Mouse (Mus musculus) stomach, embryonic 16.5 days (tissue): ENCODE measurements around the gene Rpl32. TPM values are rescaled to one million over a fixed set of nuclear protein-coding genes. Genes with fewer than 3 reads are reported as not detected.

Source experiments
- ATAC-seq: fragments of 200-750 bp; cut with Nextera tagmentation; 2 replicates; pipeline ENCODE4 v1.8.0; 2017; ENCODE audit warnings: moderate number of reproducible peaks, moderate TSS enrichment; ENCODE audit not compliant: insufficient read depth, low FRiP score
- H3K27ac ChIP-seq: fragments of 300-500 bp; sonication (generic); 2 replicates; pipeline ENCODE4 v1.5.1; 2014; ENCODE audit warnings: low read length
- H3K27me3 ChIP-seq: fragments of 300-500 bp; sonication (generic); 2 replicates; pipeline ENCODE4 v1.6.1; 2014; ENCODE audit warnings: low read length, control low read depth, mixed read lengths; ENCODE audit not compliant: control insufficient read depth, insufficient read depth
- H3K36me3 ChIP-seq: fragments of 300-500 bp; sonication (generic); 2 replicates; pipeline ENCODE4 v1.6.1; 2014; ENCODE audit warnings: low read length; ENCODE audit not compliant: control insufficient read depth, insufficient read depth
- H3K4me1 ChIP-seq: fragments of 300-500 bp; sonication (generic); 2 replicates; pipeline ENCODE4 v1.6.1; 2014; ENCODE audit warnings: low read length, control low read depth, mixed read lengths; ENCODE audit not compliant: control insufficient read depth, insufficient read depth
- H3K4me2 ChIP-seq: fragments of 300-500 bp; sonication (generic); 2 replicates; pipeline ENCODE4 v1.6.1; 2014; ENCODE audit warnings: low read depth, low read length, mixed read lengths
- H3K4me3 ChIP-seq: fragments of 300-500 bp; sonication (generic); replicated peaks from 2 replicates; pipeline ENCODE4 v1.5.1; 2014; ENCODE audit warnings: mild to moderate bottlenecking, low read length
- H3K9ac ChIP-seq: fragments of 300-500 bp; sonication (generic); 2 replicates; pipeline ENCODE4 v1.6.1; 2014; ENCODE audit warnings: low read length
- H3K9me3 ChIP-seq: fragments of 300-500 bp; sonication (generic); replicated peaks from 2 replicates; pipeline ENCODE4 v1.6.1; 2016; ENCODE audit warnings: low read length, control low read depth; ENCODE audit not compliant: control insufficient read depth
- WGBS: fragments of 180-500 bp; shearing (Covaris S2); extraction: QIAGEN DNeasy Blood & Tissue Kit; methylation state at CpG from one replicate; pipeline ENCODE4 v1.1.7; 2014; 5-methylcytosine and 5-hydroxymethylcytosine counted together
- polyA plus RNA-seq: library from polyadenylated mRNA; unstranded; fragments of >200 nt; fragmentation: Nextera tagmentation; extraction: Ambion mirVana; gene quantifications from 2 replicates; pipeline ENCODE4 v1.2.1, GENCODE M21; 2015

Rpl32 gene
- polyA plus RNA-seq, 1 experiment from 2014 or later = 2,115 TPM

GRCm38 (mm10) chr6:115821216-115821993 lies 12.9 kb upstream of the Rpl32 start:
- ATAC-seq = no peak
- no peak overlapping the region for H3K27ac ChIP-seq
- no peaks in the 10 kb centered on the region for H3K9me3 ChIP-seq
- no peak overlapping the region for H3K4me2 ChIP-seq
- H3K27me3 ChIP-seq = no peaks in the 10 kb centered on the region
- H3K4me3 ChIP-seq = no peak overlapping the region
- no peaks in the 10 kb centered on the region for H3K4me1 ChIP-seq
- no peaks in the 10 kb centered on the region for H3K36me3 ChIP-seq
- H3K9ac ChIP-seq = no peak overlapping the region
- 71% methylated on average over 8 of the region's 8 CpGs for WGBS

- H3K4me2 ChIP-seq = no peak overlapping the region
- H3K27me3 ChIP-seq = no peaks in the 10 kb centered on the region
- no peak overlapping the region for H3K9ac ChIP-seq
- WGBS = 82% methylated on average over 2 of the region's 2 CpGs
- ATAC-seq = no peak
- H3K9me3 ChIP-seq = no peaks in the 10 kb centered on the region
- H3K4me3 ChIP-seq = no peak overlapping the region
- no peaks in the 10 kb centered on the region for H3K36me3 ChIP-seq
- no peaks in the 10 kb centered on the region for H3K4me1 ChIP-seq
- no peak overlapping the region for H3K27ac ChIP-seq
Measured at GRCm38 (mm10) chr6:115818129-115818528, 9.6 kb upstream of the Rpl32 start.

GRCm38 (mm10) chr6:115815041-115815440 lies 6.5 kb upstream of the Rpl32 start:
- no peak for ATAC-seq
- H3K36me3 ChIP-seq = no peaks in the 10 kb centered on the region
- H3K27ac ChIP-seq = no peak overlapping the region
- no peaks in the 10 kb centered on the region for H3K27me3 ChIP-seq
- no peak overlapping the region for H3K9ac ChIP-seq
- no peak overlapping the region for H3K4me3 ChIP-seq
- 78% methylated on average over 4 of the region's 4 CpGs for WGBS
- no peaks in the 10 kb centered on the region for H3K9me3 ChIP-seq
- H3K4me2 ChIP-seq = no peak overlapping the region
- no peaks in the 10 kb centered on the region for H3K4me1 ChIP-seq

- no peaks in the 10 kb centered on the region for H3K27me3 ChIP-seq
- no peaks in the 10 kb centered on the region for H3K36me3 ChIP-seq
- no peak overlapping the region for H3K27ac ChIP-seq
- H3K9ac ChIP-seq = no peak overlapping the region
- H3K4me2 ChIP-seq = no peak overlapping the region
- WGBS = 26% methylated on average over 4 of the region's 4 CpGs
- no peaks in the 10 kb centered on the region for H3K9me3 ChIP-seq
- no peaks in the 10 kb centered on the region; the same call in 1 of the 2 replicates for H3K4me1 ChIP-seq
- H3K4me3 ChIP-seq = no peak overlapping the region
- ATAC-seq = peak; percentile 23; the same call in 1 of the 2 replicates
Measured at GRCm38 (mm10) chr6:115814104-115814503, 5.6 kb upstream of the Rpl32 start.

GRCm38 (mm10) chr6:115811606-115812005 lies 3.1 kb upstream of the Rpl32 start:
- H3K27ac ChIP-seq = no peak overlapping the region
- no peak overlapping the region for H3K4me2 ChIP-seq
- peaks cover 8% of the 10 kb centered on the region for H3K4me1 ChIP-seq
- WGBS = 67% methylated on average over 8 of the region's 8 CpGs
- H3K4me3 ChIP-seq = no peak overlapping the region
- H3K27me3 ChIP-seq = no peaks in the 10 kb centered on the region
- ATAC-seq = no peak
- no peak overlapping the region for H3K9ac ChIP-seq
- H3K9me3 ChIP-seq = no peaks in the 10 kb centered on the region
- peaks cover 7% of the 10 kb centered on the region; the same call in 1 of the 2 replicates for H3K36me3 ChIP-seq

GRCm38 (mm10) chr6:115808196-115808487 lies 405 bp downstream of the Rpl32 start:
- peaks cover 24% of the 10 kb centered on the region for H3K36me3 ChIP-seq
- H3K4me3 ChIP-seq = peak overlapping the region; percentile 100
- WGBS = under 1% methylated on average over 22 of the region's 22 CpGs
- ATAC-seq = no peak
- peaks cover 15% of the 10 kb centered on the region for H3K4me1 ChIP-seq
- peak overlapping the region; percentile 99 for H3K9ac ChIP-seq
- H3K27me3 ChIP-seq = no peaks in the 10 kb centered on the region
- H3K27ac ChIP-seq = peak overlapping the region; percentile 86
- peak overlapping the region; percentile 87 for H3K4me2 ChIP-seq
- H3K9me3 ChIP-seq = no peaks in the 10 kb centered on the region

GRCm38 (mm10) chr6:115807464-115808195 lies 917 bp downstream of the Rpl32 start:
- Histone ChIP-seq H3K9ac (peak overlapping the region; percentile 99), H3K27ac (peak overlapping the region; percentile 86), H3K4me2 (peak overlapping the region; percentile 87), H3K27me3 (no peaks in the 10 kb centered on the region), H3K4me3 (peak overlapping the region; percentile 100), H3K36me3 (peaks cover 24% of the 10 kb centered on the region), H3K4me1 (peaks cover 15% of the 10 kb centered on the region), H3K9me3 (no peaks in the 10 kb centered on the region)
- ATAC-seq = no peak
- WGBS = 2% methylated on average over 15 of the region's 15 CpGs

- peaks cover 29% of the 10 kb centered on the region for H3K36me3 ChIP-seq
- no peaks in the 10 kb centered on the region for H3K27me3 ChIP-seq
- no peak overlapping the region for H3K27ac ChIP-seq
- H3K9me3 ChIP-seq = no peaks in the 10 kb centered on the region
- no peak overlapping the region for H3K9ac ChIP-seq
- H3K4me1 ChIP-seq = peaks cover 15% of the 10 kb centered on the region
- WGBS = 63% methylated on average over 10 of the region's 10 CpGs
- H3K4me3 ChIP-seq = no peak overlapping the region
- ATAC-seq = no peak
- no peak overlapping the region for H3K4me2 ChIP-seq
Measured at GRCm38 (mm10) chr6:115804432-115805192, 3.9 kb downstream of the Rpl32 start.
